Mouse (Mus musculus) ovary, postnatal 10 days (tissue): ENCODE results near the gene Tpbpa.
"Not testable (repeated sequence)": the region's sequence is repeated elsewhere in the genome, so short reads cannot be mapped to it uniquely, and the experiment has no call there.

ENCODE experiments used
- DNase-seq: peaks from one replicate; pipeline ENCODE4 v3.0.0; 2022; ENCODE audit warnings: low spot score

Gene Tpbpa

GRCm38 (mm10) chr13:60941884-60942283 lies at the start of gene Tpbpa:
Gene Tpbpa, minus strand, starts transcription at chr13:60941984.
- not testable (repeated sequence) for DNase-seq

- DNase-seq = not testable (repeated sequence)
Measured at GRCm38 (mm10) chr13:60986915-60987314, 45.1 kb upstream of the Tpbpa start.

GRCm38 (mm10) chr13:60972319-60972718 lies 30.5 kb upstream of the Tpbpa start:
- not testable (repeated sequence) for DNase-seq

GRCm38 (mm10) chr13:60963985-60964384 lies 22.2 kb upstream of the Tpbpa start:
- DNase-seq = not testable (repeated sequence)

- no peak for DNase-seq
Measured at GRCm38 (mm10) chr13:60961706-60962105, 19.9 kb upstream of the Tpbpa start.

- DNase-seq = no peak
Measured at GRCm38 (mm10) chr13:60936500-60936901, 5.3 kb downstream of the Tpbpa start, which contains the start of the genes Gm49391 and Ctla2a. Gene Gm49391, minus strand, starts transcription at chr13:60936571. Gene Ctla2a, minus strand, starts transcription at chr13:60936625.

- not testable (repeated sequence) for DNase-seq
Measured at GRCm38 (mm10) chr13:60935490-60935889, 6.3 kb downstream of the Tpbpa start, which contains the start of gene Gm49393. Gene Gm49393, minus strand, starts transcription at chr13:60935590.

GRCm38 (mm10) chr13:60904780-60905179 lies 37.0 kb downstream of the Tpbpa start, which contains the start of gene Tpbpb:
Gene Tpbpb, minus strand, starts transcription at chr13:60904880.
- not testable (repeated sequence) for DNase-seq

- no peak for DNase-seq
Measured at GRCm38 (mm10) chr13:60897328-60897727, 44.5 kb downstream of the Tpbpa start, which contains the start of gene Ctla2b. Gene Ctla2b, minus strand, starts transcription at chr13:60897447.

- not testable (repeated sequence) for DNase-seq
Measured at GRCm38 (mm10) chr13:60896794-60897193, 45.0 kb downstream of the Tpbpa start, which contains the start of gene Gm49392. Gene Gm49392, minus strand, starts transcription at chr13:60896894.

- DNase-seq = no peak
Measured at GRCm38 (mm10) chr13:60895406-60896160, 46.2 kb downstream of the Tpbpa start.

GRCm38 (mm10) chr13:60892301-60892700 lies 49.5 kb downstream of the Tpbpa start:
- DNase-seq = no peak
